Mouse (Mus musculus) urinary bladder, postnatal 10 days (tissue): ENCODE data around the gene Aggf1.
"Not testable (repeated sequence)": the region's sequence is repeated elsewhere in the genome, so short reads cannot be mapped to it uniquely, and the experiment has no call there.

ENCODE experiments used
- DNase-seq: peaks from one replicate; pipeline ENCODE4 v3.0.0; 2022; ENCODE audit warnings: low spot score

Gene Aggf1

GRCm38 (mm10) chr13:95374701-95375553 lies at the start of gene Aggf1:
Gene Aggf1 (minus strand): TSS chr13:95375352.
- peak; percentile 68 for DNase-seq

- DNase-seq: no peak
These were observed 49.8 kb upstream of the Aggf1 start for GRCm38 (mm10) chr13:95424932-95425331.

GRCm38 (mm10) chr13:95419204-95419749 lies 44.1 kb upstream of the Aggf1 start:
- DNase-seq: no peak

GRCm38 (mm10) chr13:95418575-95419203 lies 43.5 kb upstream of the Aggf1 start:
- no peak for DNase-seq

- no peak for DNase-seq
These were observed 37.1 kb upstream of the Aggf1 start for GRCm38 (mm10) chr13:95412257-95412656.

GRCm38 (mm10) chr13:95393242-95393641 lies 18.1 kb upstream of the Aggf1 start:
- no peak for DNase-seq

GRCm38 (mm10) chr13:95389866-95390865 lies 15.0 kb upstream of the Aggf1 start:
- DNase-seq: peak; percentile 51

GRCm38 (mm10) chr13:95388226-95388625 lies 13.1 kb upstream of the Aggf1 start:
- no peak for DNase-seq

- DNase-seq: no peak
These were observed 7.3 kb upstream of the Aggf1 start for GRCm38 (mm10) chr13:95382418-95382817.

GRCm38 (mm10) chr13:95378696-95379095 lies 3.5 kb upstream of the Aggf1 start:
- DNase-seq: no peak

GRCm38 (mm10) chr13:95376689-95377289 lies 1.6 kb upstream of the Aggf1 start:
- DNase-seq: not testable (repeated sequence)

- DNase-seq: no peak
These were observed 382 bp upstream of the Aggf1 start for GRCm38 (mm10) chr13:95375554-95375914.

GRCm38 (mm10) chr13:95366356-95366755 lies 8.8 kb downstream of the Aggf1 start:
- DNase-seq: no peak

- no peak for DNase-seq
These were observed 11.7 kb downstream of the Aggf1 start for GRCm38 (mm10) chr13:95363440-95363839.

- no peak for DNase-seq
These were observed 16.9 kb downstream of the Aggf1 start for GRCm38 (mm10) chr13:95358223-95358622.

GRCm38 (mm10) chr13:95348476-95348875 lies 26.7 kb downstream of the Aggf1 start:
- no peak for DNase-seq

GRCm38 (mm10) chr13:95347018-95347696 lies 28.0 kb downstream of the Aggf1 start:
- DNase-seq: no peak

GRCm38 (mm10) chr13:95345869-95346268 lies 29.3 kb downstream of the Aggf1 start:
- DNase-seq: no peak

- no peak for DNase-seq
These were observed 31.7 kb downstream of the Aggf1 start for GRCm38 (mm10) chr13:95343470-95343869.

GRCm38 (mm10) chr13:95336122-95336677 lies 39.0 kb downstream of the Aggf1 start:
- DNase-seq: no peak
